Mouse (Mus musculus) G1E-ER4 (cell line): ENCODE data around the gene Tmem63a. TPM values are rescaled to one million over a fixed set of nuclear protein-coding genes. Genes with fewer than 3 reads are reported as not detected.

Experiments
- GATA1 ChIP-seq: IDR thresholded peaks from one replicate; pipeline ENCODE4 v1.8.0; 2012; ENCODE audit warnings: low read length, inconsistent platforms
- polyA plus RNA-seq: library from polyadenylated mRNA; stranded (reverse); fragments of >175 nt; gene quantifications from 2 replicates; pipeline ENCODE4 v1.2.3, GENCODE M21; 2012

The Tmem63a gene
- polyA plus RNA-seq, 1 experiment = 8.3 TPM

DNA sequence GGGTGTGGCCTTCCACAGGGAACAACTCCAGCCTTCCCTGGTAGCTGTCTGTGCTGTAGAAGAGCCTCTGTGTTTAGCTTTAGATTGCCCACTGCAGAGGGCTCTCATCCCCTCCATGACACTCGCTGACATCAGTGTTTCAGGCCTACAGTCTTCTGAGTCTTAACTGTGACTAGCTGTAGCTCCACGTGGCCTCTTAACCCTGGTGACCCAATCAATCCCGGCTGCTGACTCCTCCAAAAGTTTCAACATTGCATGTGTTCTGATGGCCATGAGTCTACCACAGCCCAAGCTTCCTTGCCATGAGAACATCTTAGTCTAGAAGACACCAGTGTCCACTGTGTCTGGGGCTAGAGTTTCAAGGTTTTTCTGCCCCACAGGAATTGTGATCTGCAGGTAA lies 48.5 kb downstream of the Tmem63a start:
- TF ChIP-seq GATA1 = no peak

DNA sequence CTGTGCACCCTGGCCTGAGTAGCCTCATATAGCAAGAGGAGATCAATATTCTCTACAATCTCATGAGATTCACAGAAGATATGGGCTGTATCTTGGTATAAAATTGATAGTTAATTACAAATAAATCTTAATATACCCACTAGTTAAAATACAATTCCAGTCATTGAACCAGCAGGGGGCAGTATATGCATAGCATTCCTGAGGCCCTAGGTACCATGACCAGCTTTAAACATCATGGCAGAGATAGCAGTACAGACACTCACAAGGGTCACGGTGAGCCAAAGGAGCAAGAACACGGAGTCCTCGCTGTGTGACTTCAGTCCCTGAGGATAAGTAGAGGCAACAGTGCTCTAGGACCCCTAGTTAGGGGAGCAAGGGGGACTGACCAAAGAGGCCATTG lies 50.0 kb downstream of the Tmem63a start:
- no peak for TF ChIP-seq GATA1

DNA sequence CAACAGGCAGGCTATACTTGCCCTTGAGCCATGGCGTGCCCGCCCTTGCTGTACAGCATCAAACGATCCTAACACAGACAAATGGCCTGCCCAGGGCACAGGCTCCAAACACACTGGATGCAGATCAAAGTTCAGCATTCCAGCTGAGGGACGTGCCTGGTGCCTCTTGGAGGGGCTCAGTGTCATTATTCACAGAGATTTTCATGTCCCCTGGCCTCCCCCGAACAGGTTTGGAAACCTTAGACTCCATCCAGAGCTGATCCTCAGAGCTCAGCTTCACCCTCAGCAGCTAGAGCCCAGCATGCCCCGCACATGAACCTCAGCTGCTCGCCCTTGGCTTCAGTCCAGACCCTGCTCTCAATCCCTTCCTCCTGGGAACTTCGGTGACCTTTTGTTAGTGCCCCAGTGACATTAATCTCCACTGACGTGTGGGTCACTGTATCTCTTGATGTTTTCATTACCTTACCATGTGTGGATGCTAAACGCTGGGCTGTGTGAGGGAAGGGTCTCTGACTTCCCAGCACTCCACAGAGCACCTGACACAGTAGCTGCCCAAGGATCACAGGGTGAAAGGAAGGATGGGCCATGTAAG lies 58.5 kb downstream of the Tmem63a start:
- no peak for TF ChIP-seq GATA1

DNA sequence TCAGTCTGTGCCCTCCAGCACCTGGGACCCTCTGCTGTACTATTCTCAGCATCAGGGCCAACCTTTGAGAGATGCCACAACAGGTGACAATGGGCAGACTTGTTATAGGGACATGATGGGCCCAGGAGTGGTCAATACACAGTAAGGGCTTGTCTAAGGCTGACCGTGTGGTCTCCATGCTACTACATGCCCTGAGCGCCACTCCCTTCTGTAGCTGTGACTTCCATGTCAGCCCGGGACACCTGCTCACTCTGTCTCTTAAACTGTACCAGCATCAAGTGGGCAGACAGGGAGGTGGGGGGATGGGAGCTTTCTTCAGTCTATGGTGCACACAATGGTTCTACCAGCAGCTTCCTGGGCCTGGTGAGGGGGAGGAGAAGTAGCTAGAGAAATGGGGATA lies 59.1 kb downstream of the Tmem63a start:
- TF ChIP-seq GATA1 = no peak

DNA sequence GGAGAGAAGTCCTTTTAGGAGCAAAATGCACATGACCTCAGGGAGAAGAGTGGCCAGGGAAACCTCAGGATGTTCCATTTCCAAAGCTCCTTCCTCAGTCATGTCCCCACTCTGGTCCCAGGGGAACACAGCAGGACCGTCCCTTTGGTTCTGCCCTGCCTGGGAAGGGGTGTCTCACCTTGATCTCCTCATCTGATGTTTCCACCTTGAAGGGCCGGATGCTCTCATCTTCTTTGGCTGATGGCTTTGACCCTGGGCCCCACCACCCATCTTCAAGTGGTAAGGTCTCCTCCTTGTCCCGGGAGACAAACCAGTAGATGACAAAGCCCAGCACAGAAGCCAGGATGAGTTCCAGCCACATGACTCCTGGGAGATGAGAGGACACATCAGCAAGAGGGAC lies 59.5 kb downstream of the Tmem63a start:
- no peak for TF ChIP-seq GATA1

DNA sequence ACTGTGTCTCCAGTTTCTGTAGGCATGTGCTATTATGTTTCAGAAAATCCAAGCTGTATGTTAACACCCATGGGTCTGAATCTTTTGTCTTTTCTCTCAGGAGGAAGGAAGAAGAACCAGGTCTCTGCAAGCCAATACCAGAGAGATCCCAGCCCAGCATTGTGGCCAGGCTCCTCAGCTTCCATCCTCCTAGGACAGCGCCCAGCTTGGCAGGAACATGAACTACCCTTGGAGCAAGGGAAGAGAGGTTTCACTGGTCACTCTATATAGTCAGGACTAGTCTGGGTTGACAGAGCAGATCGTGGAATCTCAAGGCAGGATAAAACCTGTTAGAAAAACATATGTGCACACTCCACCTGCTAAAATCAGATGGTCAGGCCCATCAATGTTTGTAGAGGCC lies 61.6 kb downstream of the Tmem63a start:
- no peak for TF ChIP-seq GATA1

DNA sequence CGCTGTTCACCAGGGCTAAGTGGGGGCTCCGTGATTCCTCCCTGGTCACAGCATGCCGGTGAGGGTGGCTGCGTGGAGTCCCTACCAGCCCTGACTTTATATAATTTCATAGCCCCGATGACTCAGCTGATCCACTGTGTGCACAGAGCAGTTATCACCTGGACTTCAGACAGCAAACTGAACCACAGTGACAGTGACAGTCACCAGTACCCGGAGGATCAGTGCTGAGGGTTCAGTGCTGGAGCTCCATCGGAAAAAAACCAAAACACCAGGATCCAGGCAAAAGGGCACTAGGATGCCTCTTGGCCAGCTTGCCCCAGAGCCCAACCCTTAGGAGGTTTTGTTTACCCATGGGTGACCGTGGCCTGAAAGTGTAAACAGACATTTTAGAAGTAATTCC lies 63.2 kb downstream of the Tmem63a start:
- TF ChIP-seq GATA1 = no peak

DNA sequence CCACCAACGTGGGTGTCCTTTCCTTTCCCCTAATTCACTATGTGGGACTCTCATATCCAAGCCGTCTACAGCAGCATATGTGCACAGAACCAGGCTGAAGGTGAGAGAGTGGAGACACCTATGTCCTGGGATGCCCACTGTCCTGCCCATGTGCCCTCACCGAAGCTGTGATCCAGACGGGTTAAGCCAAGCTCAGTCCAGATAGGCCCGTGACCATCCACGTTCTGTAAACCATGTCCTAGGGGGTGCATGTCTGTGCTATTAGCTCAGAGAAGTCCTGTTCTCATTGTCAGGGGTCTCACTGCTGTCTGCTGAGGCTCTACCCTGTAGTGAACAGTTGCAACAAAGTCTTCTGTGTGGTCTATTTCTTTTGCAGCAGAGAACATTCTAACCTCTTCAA lies 65.7 kb downstream of the Tmem63a start:
- no peak for TF ChIP-seq GATA1

DNA sequence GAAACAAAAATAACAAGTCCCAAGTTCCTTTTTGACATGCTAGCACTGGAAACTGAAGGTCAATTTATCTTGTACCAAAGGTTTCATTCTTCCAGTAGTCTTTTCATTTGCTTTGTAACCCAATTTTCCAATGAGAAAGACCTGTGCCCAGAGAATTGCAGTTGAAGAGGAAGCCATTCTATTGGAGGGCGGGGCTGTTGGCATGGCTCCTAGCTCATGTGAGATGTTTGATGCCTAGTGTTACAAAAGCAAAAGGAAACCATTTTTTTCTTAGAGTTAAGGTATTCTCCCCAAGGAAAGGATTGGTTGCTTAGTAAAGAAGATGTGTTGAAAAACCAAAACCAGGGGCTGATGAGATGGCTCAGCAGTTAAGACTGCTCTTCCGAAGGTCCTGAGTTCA lies 66.1 kb downstream of the Tmem63a start:
- no peak for TF ChIP-seq GATA1

DNA sequence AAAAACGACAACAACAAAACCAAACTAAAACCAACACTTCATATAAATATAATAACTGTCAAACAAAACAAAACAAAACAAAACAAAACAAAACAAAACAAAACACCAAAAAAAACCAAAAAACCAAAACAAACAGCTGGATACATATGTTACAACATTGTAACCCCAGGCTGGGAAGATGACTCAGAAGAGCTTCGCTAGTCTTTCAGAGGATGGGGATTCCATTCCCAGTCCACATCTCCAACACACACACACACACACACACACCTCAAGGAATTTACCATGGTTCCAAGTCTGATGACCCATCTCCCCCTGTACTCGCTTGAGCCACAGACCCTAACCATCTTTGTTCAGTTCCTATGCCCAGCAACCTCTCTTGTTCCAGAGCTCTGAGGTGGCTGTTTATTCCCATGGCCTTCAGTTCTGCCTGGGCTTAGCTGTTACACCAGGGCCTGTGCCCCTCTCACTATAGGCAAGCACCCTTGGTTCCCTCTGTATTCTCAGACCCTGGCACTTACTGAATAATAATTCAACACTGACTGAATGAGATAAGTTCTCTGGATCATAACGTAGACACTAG lies 67.0 kb downstream of the Tmem63a start:
- TF ChIP-seq GATA1 = no peak

DNA sequence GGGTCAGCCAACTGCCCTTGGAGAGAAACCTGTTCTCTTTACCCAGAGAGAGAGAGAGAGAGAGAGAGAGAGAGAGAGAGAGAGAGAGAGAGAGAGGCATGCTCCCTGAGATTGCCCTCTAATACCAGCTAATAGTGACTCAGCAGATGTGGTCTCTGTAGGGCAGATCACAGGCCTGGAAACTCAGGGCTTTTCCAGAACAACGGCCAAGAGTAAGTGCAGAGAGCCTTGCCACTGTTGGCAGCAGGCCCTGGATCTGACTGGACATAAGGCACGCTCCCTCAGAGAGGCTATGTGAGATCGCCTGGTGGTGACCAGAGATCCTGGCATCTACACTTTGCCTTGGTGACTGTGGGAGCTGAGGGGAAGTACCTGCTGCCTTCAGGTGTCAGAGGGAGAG lies 67.6 kb downstream of the Tmem63a start:
- no peak for TF ChIP-seq GATA1

DNA sequence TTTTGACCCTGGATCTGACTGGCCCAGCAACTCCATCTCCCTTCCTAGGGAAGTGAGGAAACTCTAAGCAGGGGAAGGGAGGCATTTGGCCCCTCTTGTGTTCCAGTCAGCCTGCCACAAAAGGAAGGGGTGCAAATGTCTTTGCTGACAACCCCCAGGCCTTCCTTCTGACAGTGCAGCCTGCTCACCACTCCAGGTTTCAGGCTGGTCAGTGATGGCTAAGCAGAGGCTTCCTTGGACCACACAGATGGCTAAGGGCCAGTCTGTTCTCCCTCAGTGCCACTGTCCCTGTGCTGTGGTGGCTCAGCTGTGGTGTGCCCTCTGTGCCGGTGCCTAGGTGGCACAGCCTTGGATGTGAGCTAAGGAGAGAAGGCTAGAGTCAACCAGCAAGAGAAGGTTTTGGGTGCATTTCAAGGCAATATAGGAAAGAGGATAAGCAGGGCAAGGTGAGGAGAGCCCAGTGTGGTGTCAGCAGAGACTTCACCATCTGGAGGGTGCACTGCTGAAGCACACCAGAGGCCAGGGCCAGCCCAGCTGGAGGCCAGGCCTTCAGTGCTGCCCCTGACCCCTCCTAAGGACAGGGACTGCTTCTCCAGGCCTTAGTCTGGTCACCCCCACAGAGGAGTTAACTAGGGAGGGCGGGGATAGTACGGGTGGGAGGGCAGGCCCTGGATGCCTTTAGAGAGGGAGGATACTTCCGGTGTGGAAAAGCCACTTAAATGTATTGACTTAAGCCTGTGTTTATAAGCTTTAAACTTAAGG lies 68.2 kb downstream of the Tmem63a start:
- TF ChIP-seq GATA1 = no peak

DNA sequence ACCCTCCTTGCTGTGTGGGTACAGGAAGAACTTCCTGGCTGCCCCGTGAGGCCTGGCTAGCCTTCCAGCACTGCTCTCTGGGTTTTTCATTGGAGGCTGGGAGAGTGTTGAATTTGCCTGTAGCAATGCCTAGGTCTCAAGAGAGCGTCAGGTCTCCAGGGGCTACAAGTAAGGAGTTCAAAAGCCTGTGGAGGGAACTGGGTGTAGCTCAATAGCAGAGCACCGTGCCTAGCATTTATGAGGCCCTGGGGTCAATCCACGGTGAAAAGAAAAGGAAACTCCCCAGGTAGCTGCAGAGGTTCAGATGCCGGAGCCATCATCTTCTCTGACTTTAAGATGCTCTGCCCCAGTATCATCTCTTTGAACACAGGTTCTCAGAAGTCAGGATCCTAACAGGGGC lies 69.5 kb downstream of the Tmem63a start:
- TF ChIP-seq GATA1 = no peak

DNA sequence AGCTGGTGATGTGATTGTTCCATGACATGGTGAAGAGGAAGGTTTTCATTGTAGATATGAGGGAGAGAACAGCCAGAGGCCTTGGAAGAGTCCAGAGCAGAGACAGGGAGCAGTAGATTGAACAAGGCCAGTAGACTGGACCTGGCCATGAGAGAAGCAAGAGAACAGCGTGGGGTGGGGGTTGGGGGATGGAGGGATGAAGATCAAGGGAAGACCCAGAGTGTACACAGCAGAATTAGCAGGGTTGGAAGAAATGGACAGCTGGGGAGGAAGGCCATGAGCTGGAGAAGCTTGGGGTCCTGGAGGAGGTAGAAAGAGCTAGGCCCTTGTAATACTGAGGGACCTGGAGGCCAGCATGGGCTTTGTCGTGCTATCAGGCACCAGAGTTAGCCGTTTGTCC lies 70.3 kb downstream of the Tmem63a start:
- no peak for TF ChIP-seq GATA1

DNA sequence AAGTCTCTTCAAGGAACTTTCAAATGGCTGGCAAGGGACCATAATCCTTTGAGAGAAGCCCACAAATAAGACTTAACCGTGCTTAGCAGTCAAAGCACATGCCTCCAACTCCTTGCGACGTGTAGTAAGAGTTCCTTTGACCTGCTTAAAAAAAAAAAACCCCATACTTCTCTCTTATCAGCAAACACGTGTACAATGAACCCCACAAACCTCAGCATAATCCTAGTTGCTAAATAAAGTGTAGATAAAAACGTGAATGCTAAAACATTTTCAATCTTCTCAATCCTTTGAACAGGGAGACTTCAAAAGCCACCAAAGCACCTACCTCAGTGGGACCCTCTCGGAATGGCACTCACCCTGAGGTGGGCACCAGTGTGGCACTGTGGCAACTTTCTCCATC lies 71.3 kb downstream of the Tmem63a start:
- TF ChIP-seq GATA1 = no peak

DNA sequence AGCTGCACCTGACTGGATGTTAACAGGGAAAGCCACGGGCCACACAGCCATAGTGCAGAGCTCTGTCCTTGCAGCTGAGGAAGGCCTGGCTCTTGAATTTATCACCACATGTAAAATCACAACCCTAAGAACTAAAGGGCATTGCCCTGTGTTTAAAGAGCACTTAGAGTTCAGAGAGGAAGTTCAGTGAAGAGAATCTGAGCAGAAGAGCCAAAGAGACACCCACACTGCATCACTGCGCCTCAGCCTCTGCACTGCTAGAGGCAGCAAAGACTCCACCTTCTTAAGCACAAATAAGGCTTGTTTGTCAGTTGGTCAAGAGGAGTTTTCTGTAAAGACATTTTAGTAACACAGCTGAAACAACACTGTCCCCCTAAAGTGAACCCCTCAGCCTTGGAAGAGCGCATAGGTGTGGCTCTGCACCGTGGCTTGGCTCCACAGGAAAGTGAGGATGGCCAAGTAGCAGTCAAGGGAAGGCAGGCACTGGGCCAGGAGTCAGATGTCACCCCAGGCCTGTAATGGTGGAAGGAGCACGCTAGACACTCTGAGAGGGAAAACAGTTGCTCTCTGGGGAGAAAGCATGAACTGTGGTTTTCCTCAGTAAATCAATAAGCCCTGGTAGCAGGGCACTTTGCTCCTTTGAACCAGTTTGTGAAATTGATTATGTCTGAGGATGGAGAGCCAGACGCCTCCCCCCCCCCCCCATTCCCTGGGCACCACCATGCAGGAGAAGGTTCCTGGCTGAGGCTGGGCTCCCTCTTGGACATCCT lies 72.8 kb downstream of the Tmem63a start:
- TF ChIP-seq GATA1 = no peak
